Mouse (Mus musculus) olfactory bulb, adult 2 months (tissue): ENCODE measurements around the gene Tbx6.

Experiments
- CTCF ChIP-seq: fragments of 200-500 bp; IDR thresholded peaks from 2 replicates; pipeline ENCODE4 v1.5.1; 2012; ENCODE audit warnings: low read depth, mild to moderate bottlenecking, low read length, moderate library complexity; ENCODE audit not compliant: insufficient read depth
- POLR2A ChIP-seq: fragments of 200-500 bp; IDR thresholded peaks from 2 replicates; pipeline ENCODE4 v1.6.1; 2012; ENCODE audit warnings: mild to moderate bottlenecking, low read depth, low read length, moderate library complexity; ENCODE audit not compliant: insufficient read depth

DNA sequence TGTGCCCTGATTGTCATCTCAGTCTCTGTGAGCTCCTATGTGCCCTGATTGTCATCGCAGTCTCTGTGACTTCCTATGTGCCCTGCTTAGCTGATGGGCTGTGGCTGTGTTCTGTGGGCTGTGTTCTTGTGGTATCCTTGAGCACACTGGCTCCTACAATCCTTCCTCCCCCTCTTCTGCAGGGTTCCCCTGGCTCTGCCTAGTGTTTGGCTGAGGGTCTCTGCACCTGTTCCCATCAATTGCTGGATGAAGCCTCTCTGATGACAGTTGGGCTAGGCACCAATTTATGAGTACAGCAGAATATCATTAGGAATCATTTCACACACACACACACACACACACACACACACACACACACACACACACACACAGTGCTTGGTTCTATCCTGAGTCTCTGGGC lies 52.0 kb downstream of the Tbx6 start:
- TF ChIP-seq CTCF (no peak), POLR2A (no peak)
